Mouse (Mus musculus): ENCODE measurements around the gene Ccr10.

- TF ChIP-seq CTCF (IDR thresholded peaks at IDR 0.05): no peak
- no peak for TF ChIP-seq EP300 (IDR thresholded peaks at IDR 0.05)
Measured at GRCm38 (mm10) chr11:101191919-101192470, 16.8 kb upstream of the Ccr10 start.
